Mouse (Mus musculus): ENCODE data around the gene Nfatc2. TPM values are rescaled to one million over a fixed set of nuclear protein-coding genes. Genes with fewer than 3 reads are reported as not detected.

Nfatc2 gene
- 2.4 and 6.9 TPM in 2 replicates for polyA plus RNA-seq (2012; rRNA removed; ENCODE audit: low replicate concordance)

DNA sequence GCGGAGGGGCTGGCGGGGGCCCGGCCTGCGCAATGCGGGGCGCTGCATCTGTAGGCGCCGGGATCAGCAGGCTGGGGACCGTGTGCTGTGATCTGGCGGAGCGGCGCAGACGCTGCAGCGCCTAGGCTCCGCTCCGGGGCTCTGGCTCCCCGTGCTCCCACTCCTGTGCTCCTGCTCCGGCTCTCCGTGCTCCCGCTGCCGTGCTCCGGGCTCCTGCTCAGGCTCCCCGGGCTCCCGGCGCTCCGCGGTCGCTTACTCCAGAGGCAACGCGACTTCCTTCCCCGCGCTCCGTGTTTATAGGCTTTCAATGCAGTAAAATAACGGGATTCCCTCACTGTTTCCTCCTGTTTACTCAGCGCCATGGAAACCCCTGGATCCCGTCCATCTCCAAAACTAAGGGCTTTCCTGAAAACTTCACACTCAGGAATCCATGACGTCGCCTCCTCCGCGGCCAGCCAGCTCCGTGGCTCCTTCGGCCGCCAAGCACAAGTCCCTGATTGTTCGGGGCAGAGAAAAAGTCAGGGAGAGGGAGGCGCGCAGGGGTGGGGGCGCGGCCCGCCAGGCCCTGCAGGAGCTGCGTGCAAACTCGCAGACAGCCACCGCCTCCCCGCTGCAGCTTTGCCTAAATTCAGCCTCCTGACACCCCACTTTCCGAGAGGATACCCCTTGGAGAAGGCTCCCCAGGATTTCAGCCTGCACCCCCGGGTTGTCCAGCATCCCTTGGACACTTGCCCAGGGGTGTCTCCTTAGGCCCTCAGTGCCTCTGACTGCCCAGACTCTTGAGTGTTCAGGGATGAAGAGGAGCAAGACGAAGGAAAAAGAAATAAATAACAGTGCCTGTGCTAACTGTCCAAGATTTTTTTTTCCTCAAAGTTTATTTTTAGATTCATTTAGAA is at the start of gene Nfatc2:
Gene Nfatc2 (minus strand): TSS at position 167 of the 896 bp plus-strand sequence.

Other genes with a start within 250 kb of the Nfatc2 start
- 103 and 218 TPM in 2 replicates for gene Atp9a, start 140.8 kb upstream of the Nfatc2 start, polyA plus RNA-seq (2012; rRNA removed; ENCODE audit: low replicate concordance)
- gene Sall4, start 166.3 kb upstream of the Nfatc2 start, polyA plus RNA-seq (2012; rRNA removed; ENCODE audit: low replicate concordance) = not detected in 2 replicates